Mouse (Mus musculus): ENCODE data around the gene Rab8b.

GRCm38 (mm10) chr9:66899526-66899925 is 20.0 kb downstream of the Rab8b start:
- TF ChIP-seq CTCF (IDR thresholded peaks at IDR 0.05; ENCODE audit: low read depth, low read length) (no peak), GATA2 (IDR thresholded peaks at IDR 0.05; ENCODE audit: borderline replicate concordance, low read depth, low read length) (no peak)

Data from G1E (cell line).